Mouse (Mus musculus): ENCODE measurements around the gene Ptbp1. TPM values are rescaled to one million over a fixed set of nuclear protein-coding genes. Genes with fewer than 3 reads are reported as not detected.
A peak's percentile ranks its signal among the peaks of the same experiment; 100 is the strongest.

Ptbp1 gene
- polyA plus RNA-seq, 1 experiment from 2014 or later = 307 TPM

DNA sequence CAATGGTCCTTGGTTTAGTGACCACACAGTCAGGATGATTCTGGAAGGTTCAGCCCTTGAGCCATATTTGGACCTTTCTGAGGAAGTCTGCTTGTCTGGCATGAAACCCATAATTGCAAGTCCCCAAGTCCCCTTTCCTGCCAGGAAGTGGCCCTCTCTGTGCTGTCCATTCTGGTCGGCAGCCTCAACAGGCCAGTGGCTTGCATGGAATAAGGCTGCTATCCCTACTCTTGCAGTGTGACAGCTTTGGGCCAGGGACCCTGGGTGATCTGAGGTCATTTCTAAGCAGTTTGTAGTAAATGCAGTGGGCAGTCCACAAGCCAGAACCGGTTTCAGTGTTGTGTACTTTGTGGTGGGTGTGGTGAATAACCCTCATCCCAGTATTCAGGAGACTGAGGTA, 16.1 kb upstream of the Ptbp1 start:
- 51% methylated on average over 2 of the region's 2 CpGs for WGBS

DNA sequence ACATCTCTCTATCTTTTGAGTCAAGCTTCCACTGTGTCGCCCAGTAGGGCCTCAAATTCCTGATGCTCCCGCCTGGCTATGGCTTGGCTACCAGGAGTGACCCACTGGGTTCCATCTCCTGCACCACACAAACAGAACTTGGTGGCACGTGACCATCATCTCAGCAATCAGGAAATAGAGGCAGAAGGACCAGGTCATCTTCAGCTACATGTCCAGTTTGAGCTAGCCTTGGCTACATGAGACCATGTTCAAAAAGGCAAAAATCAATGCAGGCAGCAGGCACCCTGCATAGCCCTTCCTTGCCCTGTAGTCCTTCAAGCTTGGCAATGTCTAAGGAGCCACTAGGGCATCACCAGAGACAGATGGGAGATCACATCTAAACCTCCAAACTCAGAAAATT, 14.1 kb upstream of the Ptbp1 start:
- peak overlapping the region; percentile 90 for H3K27ac ChIP-seq
- H3K9me3 ChIP-seq = no peaks in the 10 kb centered on the region
- no peak for ATAC-seq
- peak overlapping the region; percentile 73; the same call in 1 of the 2 replicates for H3K4me2 ChIP-seq (replicated peaks)
- no peaks in the 10 kb centered on the region for H3K36me3 ChIP-seq
- no peak overlapping the region for H3K4me3 ChIP-seq (replicated peaks)
- 94% methylated on average over 3 of the region's 3 CpGs for WGBS
- peaks cover 19% of the 10 kb centered on the region for H3K4me1 ChIP-seq (replicated peaks)
- no peaks in the 10 kb centered on the region for H3K27me3 ChIP-seq (replicated peaks)
- H3K9ac ChIP-seq = no peak overlapping the region

More for the DNA sequence above, 16.1 kb upstream of the Ptbp1 start:
- ATAC-seq = no peak
- H3K27me3 ChIP-seq (replicated peaks) = no peaks in the 10 kb centered on the region
- no peak overlapping the region for H3K4me2 ChIP-seq (replicated peaks)
- no peaks in the 10 kb centered on the region for H3K9me3 ChIP-seq
- H3K4me3 ChIP-seq (replicated peaks) = no peak overlapping the region
- peaks cover 12% of the 10 kb centered on the region for H3K4me1 ChIP-seq (replicated peaks)
- no peaks in the 10 kb centered on the region for H3K36me3 ChIP-seq
- no peak overlapping the region for H3K27ac ChIP-seq
- H3K9ac ChIP-seq = no peak overlapping the region

DNA sequence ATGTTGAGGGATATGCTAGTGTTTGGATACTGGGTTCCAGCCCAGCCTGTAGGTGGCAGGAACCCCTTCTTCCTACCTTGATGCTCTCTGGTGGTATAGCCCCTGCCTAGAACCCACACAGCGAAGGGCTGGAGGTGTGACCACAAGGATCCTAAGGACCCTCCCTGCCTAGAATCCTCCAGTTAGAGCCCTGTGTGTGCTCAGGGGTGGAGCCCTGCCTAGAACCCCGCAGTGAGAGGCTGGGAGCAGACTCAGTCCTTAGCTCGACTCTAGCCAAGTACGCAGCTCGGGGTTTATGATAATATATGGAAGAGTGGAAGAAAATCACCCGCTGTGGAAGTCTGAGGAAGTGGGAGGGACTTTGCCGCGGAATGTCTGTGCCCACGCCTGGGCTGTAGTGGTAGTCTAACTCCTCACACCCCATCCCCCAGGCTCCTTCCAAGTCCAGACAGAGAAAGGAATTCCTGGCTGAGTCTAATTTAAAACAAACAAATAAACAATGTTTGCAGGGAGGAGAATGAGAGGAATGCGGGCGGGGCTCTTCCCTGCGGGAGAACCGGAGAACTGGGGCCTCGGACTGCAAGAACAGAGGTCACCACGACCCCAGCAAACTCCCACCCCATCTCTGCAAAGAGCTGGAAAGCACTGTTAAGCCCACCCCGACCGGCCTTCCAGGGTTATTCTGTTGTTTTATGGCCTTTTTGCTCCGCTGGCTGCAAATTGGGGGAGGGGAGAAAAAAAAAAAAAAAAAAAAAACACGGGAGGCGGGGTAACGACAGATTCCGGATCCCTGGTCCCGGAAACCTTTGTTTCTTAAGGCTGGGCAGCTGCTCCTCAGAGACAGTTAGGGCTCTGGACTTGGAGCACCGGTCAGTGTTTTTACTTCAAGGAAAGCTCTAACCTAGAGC, 13.3 kb upstream of the Ptbp1 start:
- Histone ChIP-seq H3K4me1 (replicated peaks) (peaks cover 19% of the 10 kb centered on the region), H3K9me3 (no peaks in the 10 kb centered on the region), H3K4me3 (replicated peaks) (peak overlapping the region; percentile 38), H3K27me3 (replicated peaks) (no peaks in the 10 kb centered on the region), H3K4me2 (replicated peaks) (peak overlapping the region; percentile 73), H3K36me3 (no peaks in the 10 kb centered on the region), H3K27ac (peak overlapping the region; percentile 90), H3K9ac (peak overlapping the region; percentile 44)
- ATAC-seq = peak; percentile 91
- under 1% methylated on average over 24 of the region's 24 CpGs for WGBS

DNA sequence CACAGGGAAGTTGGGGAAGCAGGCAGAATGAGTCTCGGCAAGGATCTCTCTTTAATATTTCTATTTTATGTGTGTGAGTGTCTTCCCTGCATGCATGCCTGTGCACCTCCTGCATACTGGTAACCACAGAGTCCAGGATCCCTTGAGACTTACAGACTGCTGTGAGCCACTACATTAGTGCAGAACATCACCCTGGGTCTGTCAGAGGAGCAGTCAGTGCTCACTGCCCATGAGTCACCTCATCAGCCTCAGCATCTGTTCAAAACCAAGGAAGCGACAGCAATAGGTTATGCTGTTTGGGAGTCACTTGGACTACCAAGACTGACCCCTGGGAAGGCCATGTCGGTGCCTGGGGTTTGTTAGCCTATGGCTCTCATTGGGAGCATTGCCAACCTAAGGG, 11.9 kb upstream of the Ptbp1 start:
- no peak for ATAC-seq

DNA sequence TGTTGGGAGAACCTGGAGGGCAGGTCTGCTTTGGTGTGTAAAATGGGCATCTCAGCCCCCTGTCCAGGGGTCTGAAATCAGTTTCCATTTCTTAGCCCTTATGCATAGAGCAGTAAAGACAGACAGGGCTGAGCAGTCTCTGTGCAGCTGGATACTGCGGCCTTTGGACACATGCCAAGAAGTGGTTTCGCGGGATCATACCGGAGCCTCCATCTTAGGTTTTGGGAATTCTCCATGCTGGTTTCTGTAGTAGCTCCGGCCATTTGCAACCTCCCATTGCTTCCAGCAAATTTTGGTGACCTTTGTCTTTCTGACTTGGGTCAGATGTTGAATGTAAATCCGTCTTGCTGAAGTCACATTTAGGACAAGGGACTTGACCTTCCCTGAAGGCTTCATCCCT, 10.8 kb upstream of the Ptbp1 start:
- no peaks in the 10 kb centered on the region for H3K9me3 ChIP-seq
- no peak overlapping the region for H3K9ac ChIP-seq
- no peaks in the 10 kb centered on the region for H3K36me3 ChIP-seq
- H3K27ac ChIP-seq = no peak overlapping the region
- ATAC-seq = no peak
- H3K4me3 ChIP-seq (replicated peaks) = no peak overlapping the region
- 51% methylated on average over 6 of the region's 6 CpGs for WGBS
- no peak overlapping the region for H3K4me2 ChIP-seq (replicated peaks)
- H3K27me3 ChIP-seq (replicated peaks) = no peaks in the 10 kb centered on the region
- H3K4me1 ChIP-seq (replicated peaks) = peaks cover 19% of the 10 kb centered on the region

More for the DNA sequence above, 11.9 kb upstream of the Ptbp1 start:
- Histone ChIP-seq H3K36me3 (no peaks in the 10 kb centered on the region), H3K4me2 (replicated peaks) (no peak overlapping the region), H3K27me3 (replicated peaks) (no peaks in the 10 kb centered on the region), H3K9ac (no peak overlapping the region), H3K4me1 (replicated peaks) (peaks cover 19% of the 10 kb centered on the region), H3K4me3 (replicated peaks) (no peak overlapping the region), H3K27ac (0 out of 2 replicates have a peak overlapping the region, but pooled peaks have one; percentile 18), H3K9me3 (no peaks in the 10 kb centered on the region)
- 71% methylated on average over 3 of the region's 3 CpGs for WGBS

DNA sequence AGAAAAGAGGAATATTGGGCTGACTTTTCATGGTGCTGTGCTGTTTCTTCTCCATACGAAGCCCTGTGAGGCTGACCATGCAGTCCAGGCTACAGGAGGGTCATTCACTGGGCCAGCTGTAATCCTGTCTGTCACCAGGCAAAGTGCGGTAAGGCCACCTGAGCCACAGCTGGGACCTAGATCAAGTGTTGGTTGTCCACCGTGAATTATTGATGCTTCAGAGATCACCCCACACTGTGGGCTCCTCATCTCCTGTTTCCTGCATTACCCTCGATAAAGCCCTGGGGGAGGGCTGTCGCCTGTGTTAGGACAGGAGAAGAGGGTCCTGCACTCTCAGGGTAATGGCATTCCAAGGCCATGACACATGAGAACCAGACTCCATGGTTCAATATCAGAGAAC, 7.7 kb upstream of the Ptbp1 start:
- peaks cover 31% of the 10 kb centered on the region for H3K4me1 ChIP-seq (replicated peaks)
- H3K36me3 ChIP-seq = no peaks in the 10 kb centered on the region
- H3K27ac ChIP-seq = no peak overlapping the region
- WGBS = 49% methylated on average over 5 of the region's 5 CpGs
- H3K9me3 ChIP-seq = no peaks in the 10 kb centered on the region
- no peak overlapping the region for H3K4me2 ChIP-seq (replicated peaks)
- no peak overlapping the region for H3K4me3 ChIP-seq (replicated peaks)
- H3K9ac ChIP-seq = no peak overlapping the region
- H3K27me3 ChIP-seq (replicated peaks) = no peaks in the 10 kb centered on the region
- no peak for ATAC-seq

DNA sequence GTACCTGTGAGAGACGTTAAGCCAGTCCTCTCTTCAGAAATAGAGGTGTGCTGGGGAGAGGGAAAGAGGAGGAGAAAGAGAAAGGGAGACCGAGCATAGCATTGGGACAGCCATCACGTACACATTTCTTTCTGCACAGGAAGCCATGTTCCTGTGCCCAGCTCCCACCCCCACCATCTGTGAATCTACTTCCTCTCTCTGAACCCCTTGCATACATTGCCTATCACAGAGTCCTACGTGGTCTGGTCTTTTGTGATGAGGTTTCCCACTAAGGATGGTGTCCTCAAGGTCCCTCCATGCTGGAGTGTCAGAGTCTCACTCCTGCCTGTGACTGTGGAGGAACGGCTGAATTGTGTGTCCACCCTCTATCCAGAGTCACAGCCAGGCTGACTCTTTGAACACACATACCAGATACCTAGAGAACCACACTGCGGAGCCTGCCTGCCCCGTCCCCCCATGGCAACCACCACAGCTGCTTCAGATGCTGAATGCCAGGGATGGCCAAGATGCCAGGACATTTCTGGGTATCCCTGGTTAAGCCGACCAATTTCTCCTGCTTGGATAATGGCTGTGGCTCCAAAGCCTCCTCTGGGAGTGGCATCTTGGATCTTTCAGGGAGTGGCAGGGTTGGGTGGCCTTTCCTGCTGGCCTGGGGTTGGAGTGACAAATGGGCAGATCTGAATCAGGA, 4.1 kb upstream of the Ptbp1 start:
- Histone ChIP-seq H3K27ac (no peak overlapping the region), H3K4me1 (replicated peaks) (peaks cover 35% of the 10 kb centered on the region), H3K9ac (no peak overlapping the region), H3K36me3 (no peaks in the 10 kb centered on the region), H3K9me3 (no peaks in the 10 kb centered on the region), H3K27me3 (replicated peaks) (no peaks in the 10 kb centered on the region), H3K4me2 (replicated peaks) (no peak overlapping the region), H3K4me3 (replicated peaks) (no peak overlapping the region)
- ATAC-seq = no peak
- 77% methylated on average over 8 of the region's 8 CpGs for WGBS

DNA sequence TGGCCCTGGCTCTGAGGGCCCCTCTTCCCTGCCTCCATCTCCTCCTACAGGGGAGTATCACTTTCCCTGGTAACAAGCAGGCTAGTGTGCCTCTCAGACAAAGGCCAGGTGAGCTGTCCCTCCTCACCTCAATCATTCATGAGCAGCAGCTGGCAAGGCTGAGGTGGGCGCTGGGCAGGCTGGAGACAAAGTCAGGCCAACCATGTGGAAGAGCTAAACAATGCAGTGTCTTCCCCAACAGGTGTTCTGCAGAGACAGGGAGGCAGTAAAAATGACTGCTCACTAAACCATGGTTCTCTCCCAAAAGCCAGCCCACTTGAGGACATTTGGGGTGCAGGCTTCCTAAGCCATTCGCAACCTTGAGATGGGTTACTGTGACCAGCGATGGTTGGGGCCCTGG, 2.6 kb upstream of the Ptbp1 start:
- peak overlapping the region; percentile 76 for H3K4me2 ChIP-seq (replicated peaks)
- H3K36me3 ChIP-seq = no peaks in the 10 kb centered on the region
- peaks cover 39% of the 10 kb centered on the region for H3K4me1 ChIP-seq (replicated peaks)
- peak overlapping the region; percentile 19; the same call in 1 of the 2 replicates for H3K9ac ChIP-seq
- no peak for ATAC-seq
- no peaks in the 10 kb centered on the region for H3K9me3 ChIP-seq
- H3K4me3 ChIP-seq (replicated peaks) = peak overlapping the region; percentile 9; the same call in 1 of the 2 replicates
- peak overlapping the region; percentile 98 for H3K27ac ChIP-seq
- H3K27me3 ChIP-seq (replicated peaks) = no peaks in the 10 kb centered on the region
- WGBS = 44% methylated on average over 3 of the region's 3 CpGs

DNA sequence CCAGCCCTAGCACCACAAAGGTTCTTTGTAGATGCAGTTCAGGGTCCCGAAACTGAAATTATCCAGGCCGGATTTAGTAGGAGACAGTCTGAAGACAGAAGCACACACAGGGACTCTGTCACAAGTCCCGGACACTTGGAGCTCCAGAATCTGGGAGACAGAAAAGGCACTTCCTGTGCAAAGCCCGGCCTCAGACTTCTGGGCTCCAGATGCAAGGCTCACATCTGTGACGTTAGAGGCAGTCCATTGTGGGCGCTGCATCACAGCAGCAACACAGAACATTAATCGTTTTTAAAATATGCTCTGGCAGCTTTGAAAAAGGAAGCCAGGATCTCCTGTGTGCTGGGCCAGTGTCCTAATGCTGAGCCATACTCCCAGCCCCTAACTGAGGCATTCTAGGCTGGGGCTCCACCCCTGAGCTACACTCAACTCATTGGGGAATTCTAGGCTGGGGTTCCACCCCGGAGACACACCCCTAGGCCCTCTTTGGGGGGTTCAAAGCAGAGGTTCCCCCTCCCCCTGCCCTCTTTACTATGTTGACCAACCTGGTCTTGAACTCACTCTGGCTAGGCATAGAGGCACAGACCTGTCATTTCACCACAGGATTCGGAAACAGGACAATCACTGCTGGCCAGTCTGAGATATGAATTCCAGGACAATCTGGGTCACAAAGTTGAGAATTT, 2.0 kb upstream of the Ptbp1 start:
- H3K9me3 ChIP-seq = no peaks in the 10 kb centered on the region
- H3K9ac ChIP-seq = peak overlapping the region; percentile 62
- H3K4me2 ChIP-seq (replicated peaks) = peak overlapping the region; percentile 76
- H3K4me1 ChIP-seq (replicated peaks) = peaks cover 45% of the 10 kb centered on the region
- H3K27me3 ChIP-seq (replicated peaks) = no peaks in the 10 kb centered on the region
- H3K27ac ChIP-seq = peak overlapping the region; percentile 98
- ATAC-seq = no peak
- H3K36me3 ChIP-seq = no peaks in the 10 kb centered on the region
- WGBS = 22% methylated on average over 9 of the region's 9 CpGs
- H3K4me3 ChIP-seq (replicated peaks) = peak overlapping the region; percentile 41; the same call in 1 of the 2 replicates

DNA sequence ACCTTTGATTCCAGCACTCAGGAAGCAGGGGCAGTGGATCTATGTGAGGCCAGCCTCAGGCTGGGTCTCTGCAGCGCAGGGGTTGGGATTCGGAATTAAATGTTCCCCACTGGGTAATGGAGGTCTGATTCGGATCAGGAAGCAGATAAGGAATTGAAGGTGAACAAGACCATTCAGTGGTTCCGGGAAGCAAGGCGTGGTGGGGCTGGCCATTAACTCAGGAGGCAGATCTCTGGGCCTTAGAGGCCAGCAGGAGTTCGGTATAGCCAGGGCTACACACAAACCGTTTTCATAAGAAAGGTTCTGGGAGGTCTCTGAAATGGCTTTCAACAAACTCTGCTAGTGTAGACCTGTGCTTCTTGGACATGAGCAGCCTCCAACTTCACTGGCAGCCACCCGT, 1.4 kb upstream of the Ptbp1 start:
- Histone ChIP-seq H3K4me2 (replicated peaks) (peak overlapping the region; percentile 76), H3K9ac (peak overlapping the region; percentile 62), H3K4me3 (replicated peaks) (peak overlapping the region; percentile 41), H3K27me3 (replicated peaks) (no peaks in the 10 kb centered on the region), H3K4me1 (replicated peaks) (peaks cover 51% of the 10 kb centered on the region), H3K9me3 (no peaks in the 10 kb centered on the region), H3K27ac (peak overlapping the region; percentile 98), H3K36me3 (no peaks in the 10 kb centered on the region)
- 20% methylated on average over 8 of the region's 8 CpGs for WGBS
- no peak for ATAC-seq

DNA sequence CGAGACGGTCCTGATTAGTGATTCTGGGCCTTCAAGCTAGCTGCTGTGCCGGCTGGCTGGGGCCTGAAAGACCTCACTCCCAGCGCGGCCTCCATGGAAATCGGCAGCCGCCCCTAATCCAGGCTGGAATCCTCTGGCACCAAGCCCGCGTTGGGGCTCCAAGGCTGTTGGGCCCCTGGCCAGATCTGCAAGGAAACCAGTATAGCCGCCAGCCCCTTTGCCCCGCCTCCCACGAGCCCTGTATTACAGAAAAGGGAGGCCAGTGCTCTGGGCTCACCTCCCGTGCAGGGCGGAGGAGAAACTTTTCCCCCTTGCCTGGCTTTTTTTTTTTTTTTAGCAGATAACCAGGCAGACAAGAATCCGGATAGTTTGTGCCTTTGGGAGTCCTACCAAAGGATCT, 835 bp upstream of the Ptbp1 start:
- H3K9ac ChIP-seq = peak overlapping the region; percentile 62
- peak; percentile 60 for ATAC-seq
- no peaks in the 10 kb centered on the region for H3K9me3 ChIP-seq
- peaks cover 56% of the 10 kb centered on the region for H3K4me1 ChIP-seq (replicated peaks)
- peak overlapping the region; percentile 76 for H3K4me2 ChIP-seq (replicated peaks)
- no peaks in the 10 kb centered on the region for H3K36me3 ChIP-seq
- H3K4me3 ChIP-seq (replicated peaks) = peak overlapping the region; percentile 41
- H3K27ac ChIP-seq = peak overlapping the region; percentile 98
- no peaks in the 10 kb centered on the region for H3K27me3 ChIP-seq (replicated peaks)
- 0% methylated on average over 15 of the region's 15 CpGs for WGBS
